Mouse (Mus musculus): Measurements from ENCODE around the gene Nfyc. TPM values are rescaled to one million over a fixed set of nuclear protein-coding genes. Genes with fewer than 3 reads are reported as not detected.

Gene Nfyc
- polyA plus RNA-seq, 2 experiments, result 50.6 to 53.3 TPM

GRCm38 (mm10) chr4:120719152-120719551, 112.2 kb downstream of the Nfyc start:
- 29% methylated on average over 5 of the region's 5 CpGs for WGBS (ENCODE audit: insufficient replicate concordance)
- ATAC-seq (ENCODE audit: insufficient read depth), result no peak

GRCm38 (mm10) chr4:120717591-120717990, 113.8 kb downstream of the Nfyc start:
- H3K27ac ChIP-seq, result no peak overlapping the region
- WGBS (ENCODE audit: insufficient replicate concordance), result 59% methylated on average over 8 of the region's 8 CpGs
- no peaks in the 10 kb centered on the region for H3K9me3 ChIP-seq (ENCODE audit: control insufficient read depth, low read length)
- peaks cover 16% of the 10 kb centered on the region for H3K27me3 ChIP-seq (ENCODE audit: control insufficient read depth, insufficient read depth, low read length)
- H3K4me3 ChIP-seq (ENCODE audit: insufficient read depth in 1 of 2, low read depth in 2 of 2, low read length in 2 of 2), result no peak overlapping the region
- no peak overlapping the region for H3K4me2 ChIP-seq (ENCODE audit: low read depth)
- no peak for TF ChIP-seq CTCF (IDR thresholded peaks at IDR 0.05; ENCODE audit: low read depth)
- no peak for TF ChIP-seq EP300 (IDR thresholded peaks at IDR 0.05; ENCODE audit: low read depth)
- H3K36me3 ChIP-seq (replicated peaks; ENCODE audit: control insufficient read depth, insufficient read depth, low read depth), result no peaks in the 10 kb centered on the region
- ATAC-seq (ENCODE audit: insufficient read depth) (no peak), DNase-seq (ENCODE audit: low read depth in 3 of 3, low spot score in 3 of 3) (no peak)
- peaks cover 0 to 3% of the 10 kb centered on the region in 2 experiments; a peak in 1 of 4 replicates for H3K4me1 ChIP-seq (replicated peaks; ENCODE audit: control insufficient read depth in 2 of 2, insufficient read depth in 2 of 2, low read length in 1 of 2)
- no peak overlapping the region for H3K9ac ChIP-seq (replicated peaks)

More at GRCm38 (mm10) chr4:120719152-120719551, 112.2 kb downstream of the Nfyc start:
- Histone ChIP-seq H3K27ac (no peak overlapping the region), H3K27me3 (ENCODE audit: control insufficient read depth, insufficient read depth, low read length) (peaks cover 16% of the 10 kb centered on the region), H3K4me2 (ENCODE audit: low read depth) (no peak overlapping the region), H3K9ac (replicated peaks) (no peak overlapping the region), H3K9me3 (ENCODE audit: control insufficient read depth, low read length) (no peaks in the 10 kb centered on the region), H3K4me1 (replicated peaks; ENCODE audit: control insufficient read depth in 2 of 2, insufficient read depth in 2 of 2, low read length in 1 of 2) (peaks cover 0 to 3% of the 10 kb centered on the region in 2 experiments; a peak in 1 of 4 replicates), H3K4me3 (ENCODE audit: insufficient read depth in 1 of 2, low read depth in 2 of 2, low read length in 2 of 2) (no peak overlapping the region), H3K36me3 (replicated peaks; ENCODE audit: control insufficient read depth, insufficient read depth, low read depth) (no peaks in the 10 kb centered on the region)
- TF ChIP-seq EP300 (IDR thresholded peaks at IDR 0.05; ENCODE audit: low read depth), result no peak
- no peak for TF ChIP-seq CTCF (IDR thresholded peaks at IDR 0.05; ENCODE audit: low read depth)
- DNase-seq (ENCODE audit: low read depth in 3 of 3, low spot score in 3 of 3), result no peak

DNA sequence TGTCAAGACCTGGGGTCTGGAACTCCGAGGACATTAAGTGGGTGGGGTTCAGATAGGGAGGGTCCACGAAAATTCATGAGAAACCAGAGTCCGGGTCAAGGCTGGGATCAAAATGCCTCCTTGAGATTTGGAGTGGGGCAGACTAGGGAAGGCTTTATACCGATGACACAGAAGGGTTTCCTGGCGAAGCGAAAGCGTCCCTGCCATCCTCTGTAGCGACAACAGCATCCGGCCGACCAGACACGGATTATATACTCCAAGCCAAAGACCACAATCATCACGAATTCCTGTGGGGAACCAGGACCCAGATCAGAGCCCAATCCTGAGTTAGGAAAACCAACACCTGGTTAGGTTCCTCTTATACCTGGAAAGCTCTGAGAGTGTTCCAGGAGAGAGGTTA, 114.6 kb downstream of the Nfyc start:
- ATAC-seq (ENCODE audit: insufficient read depth), result no peak
- no peak overlapping the region for H3K9ac ChIP-seq (replicated peaks)
- no peaks in the 10 kb centered on the region for H3K36me3 ChIP-seq (replicated peaks; ENCODE audit: control insufficient read depth, insufficient read depth, low read depth)
- H3K27me3 ChIP-seq (ENCODE audit: control insufficient read depth, insufficient read depth, low read length), result peaks cover 16% of the 10 kb centered on the region
- H3K27ac ChIP-seq, result no peak overlapping the region
- no peak for DNase-seq (ENCODE audit: low read depth in 3 of 3, low spot score in 3 of 3)
- H3K4me1 ChIP-seq (replicated peaks; ENCODE audit: control insufficient read depth in 2 of 2, insufficient read depth in 2 of 2, low read length in 1 of 2), result peaks cover 0 to 3% of the 10 kb centered on the region in 2 experiments; a peak in 1 of 4 replicates
- H3K4me2 ChIP-seq (ENCODE audit: low read depth), result peak overlapping the region; percentile 59
- TF ChIP-seq CTCF (IDR thresholded peaks at IDR 0.05; ENCODE audit: low read depth) (no peak), EP300 (IDR thresholded peaks at IDR 0.05; ENCODE audit: low read depth) (no peak)
- H3K9me3 ChIP-seq (ENCODE audit: control insufficient read depth, low read length), result no peaks in the 10 kb centered on the region
- H3K4me3 ChIP-seq (ENCODE audit: insufficient read depth in 1 of 2, low read depth in 2 of 2, low read length in 2 of 2), result peak overlapping the region in 1 of 2 experiments; percentile 10; a peak in 2 of 4 replicates
- WGBS (ENCODE audit: insufficient replicate concordance), result 13% methylated on average over 12 of the region's 12 CpGs

DNA sequence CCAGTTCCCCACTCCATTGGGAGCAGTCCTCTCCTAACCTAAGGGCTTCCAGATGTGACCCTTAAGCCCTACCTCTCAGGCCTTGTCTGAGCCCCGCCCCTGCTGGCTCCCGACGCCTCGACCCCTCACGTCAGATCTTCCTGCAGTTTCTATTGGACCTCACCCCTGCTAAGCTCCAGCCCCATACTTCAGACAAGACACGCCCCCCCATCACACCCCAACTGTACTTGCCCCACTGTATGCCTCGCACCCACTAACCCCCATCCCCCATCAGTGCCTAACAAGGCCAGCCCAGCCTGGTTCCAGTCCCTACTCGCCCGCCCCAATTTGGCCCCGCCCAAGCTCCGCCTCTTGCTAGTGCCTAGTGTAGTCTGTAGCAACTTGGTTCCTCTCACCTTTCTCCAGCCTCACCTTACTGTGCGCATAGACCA, 115.2 kb downstream of the Nfyc start:
- Histone ChIP-seq H3K27ac (no peak overlapping the region), H3K27me3 (ENCODE audit: control insufficient read depth, insufficient read depth, low read length) (peaks cover 16% of the 10 kb centered on the region), H3K36me3 (replicated peaks; ENCODE audit: control insufficient read depth, insufficient read depth, low read depth) (no peaks in the 10 kb centered on the region), H3K4me1 (replicated peaks; ENCODE audit: control insufficient read depth in 2 of 2, insufficient read depth in 2 of 2, low read length in 1 of 2) (peaks cover 0 to 3% of the 10 kb centered on the region in 2 experiments; a peak in 1 of 4 replicates), H3K4me3 (ENCODE audit: insufficient read depth in 1 of 2, low read depth in 2 of 2, low read length in 2 of 2) (peak overlapping the region in 1 of 2 experiments; percentile 10; a peak in 2 of 4 replicates), H3K9ac (replicated peaks) (no peak overlapping the region), H3K4me2 (ENCODE audit: low read depth) (peak overlapping the region; percentile 59), H3K9me3 (ENCODE audit: control insufficient read depth, low read length) (no peaks in the 10 kb centered on the region)
- WGBS (ENCODE audit: insufficient replicate concordance), result 2% methylated on average over 12 of the region's 12 CpGs
- peak in 2 of 3 experiments; percentile 14 to 35 for DNase-seq (ENCODE audit: low read depth in 3 of 3, low spot score in 3 of 3)
- TF ChIP-seq EP300 (IDR thresholded peaks at IDR 0.05; ENCODE audit: low read depth) (no peak), CTCF (IDR thresholded peaks at IDR 0.05; ENCODE audit: low read depth) (no peak)
- ATAC-seq (ENCODE audit: insufficient read depth), result peak; percentile 72

GRCm38 (mm10) chr4:120713856-120714497, 117.4 kb downstream of the Nfyc start:
- TF ChIP-seq EP300 (IDR thresholded peaks at IDR 0.05; ENCODE audit: low read depth), result no peak
- TF ChIP-seq CTCF (IDR thresholded peaks at IDR 0.05; ENCODE audit: low read depth), result no peak
- H3K9me3 ChIP-seq (ENCODE audit: control insufficient read depth, low read length), result no peaks in the 10 kb centered on the region
- no peak; the same call in 1 of the 2 replicates for ATAC-seq (ENCODE audit: insufficient read depth)
- H3K4me1 ChIP-seq (replicated peaks; ENCODE audit: control insufficient read depth in 2 of 2, insufficient read depth in 2 of 2, low read length in 1 of 2), result peaks cover 0 to 3% of the 10 kb centered on the region in 2 experiments; a peak in 1 of 4 replicates
- H3K36me3 ChIP-seq (replicated peaks; ENCODE audit: control insufficient read depth, insufficient read depth, low read depth), result no peaks in the 10 kb centered on the region
- H3K4me2 ChIP-seq (ENCODE audit: low read depth), result no peak overlapping the region
- 39% methylated on average over 6 of the region's 6 CpGs for WGBS (ENCODE audit: insufficient replicate concordance)
- no peak overlapping the region for H3K27ac ChIP-seq
- no peak for DNase-seq (ENCODE audit: low read depth in 3 of 3, low spot score in 3 of 3)
- peaks cover 16% of the 10 kb centered on the region for H3K27me3 ChIP-seq (ENCODE audit: control insufficient read depth, insufficient read depth, low read length)
- H3K4me3 ChIP-seq (ENCODE audit: insufficient read depth in 1 of 2, low read depth in 2 of 2, low read length in 2 of 2), result no peak overlapping the region
- H3K9ac ChIP-seq (replicated peaks), result no peak overlapping the region

Data from liver, embryonic 14.5 days (tissue).